In the genomic region with DNA sequence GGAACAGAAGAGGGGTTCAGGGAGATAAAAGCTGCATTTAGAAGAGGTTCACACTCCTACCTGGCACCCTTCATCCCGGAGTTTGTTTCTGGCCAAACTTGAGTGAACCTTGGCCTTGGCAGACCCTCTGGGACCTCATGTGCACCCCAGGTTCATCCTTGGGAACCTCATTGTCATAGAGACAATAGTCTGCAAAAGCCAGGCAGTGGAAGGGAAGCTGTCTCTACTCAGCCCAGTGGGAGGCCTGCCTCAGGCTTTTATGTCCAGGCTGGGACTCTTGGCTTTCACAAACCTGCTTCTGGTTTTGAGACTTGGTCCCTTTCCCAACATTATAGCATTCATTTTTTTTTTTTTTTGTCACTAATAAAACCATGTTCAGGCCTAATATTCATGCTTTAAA, we compare ENCODE assay signal across 20 mouse cellular contexts.
"Had no signal": no experiment of that assay in that cellular context is flagged by ENCODE, and none has a peak within 500 bp of the region (broad histone marks: within the 10 kb centered on the region; RNA-seq: fewer than 3 reads in every experiment).

No protein-coding gene starts in this region.

- H3K9me3 ChIP-seq: lung, embryonic 15.5 days; midbrain, embryonic 10.5 days; midbrain, embryonic 13.5 days; midbrain, embryonic 15.5 days; neural tube, embryonic 13.5 days; neural tube, embryonic 15.5 days had no signal

- ATAC-seq: liver, postnatal 0 days; lung, postnatal 0 days; midbrain, embryonic 13.5 days; midbrain, embryonic 15.5 days had no signal

- H3K4me3 ChIP-seq: lung, embryonic 15.5 days; midbrain, embryonic 10.5 days; midbrain, embryonic 13.5 days; midbrain, embryonic 15.5 days; myocyte; neural tube, embryonic 13.5 days; neural tube, embryonic 15.5 days had no signal

- DNase-seq: liver, postnatal 0 days; lung, adult 2 months; lung, postnatal 14 days; lung, postnatal 4 days; retina, postnatal 1 day; right cerebral cortex, adult 18-20 months; right cerebral cortex, postnatal 25 days; right cerebral cortex, postnatal 4 days; spleen, adult 18-20 months; thymus, adult 18-20 months; thymus, postnatal 14 days; thymus, postnatal 36 days had no signal

- H3K27ac ChIP-seq: lung, embryonic 15.5 days; midbrain, embryonic 10.5 days; midbrain, embryonic 13.5 days; midbrain, embryonic 15.5 days; neural tube, embryonic 13.5 days; neural tube, embryonic 15.5 days had no signal

- H3K36me3 ChIP-seq: lung, embryonic 15.5 days; midbrain, embryonic 10.5 days; midbrain, embryonic 13.5 days; midbrain, embryonic 15.5 days; neural tube, embryonic 13.5 days; neural tube, embryonic 15.5 days had no signal

- H3K9ac ChIP-seq: liver, postnatal 0 days; lung, embryonic 15.5 days; midbrain, embryonic 13.5 days; midbrain, embryonic 15.5 days; neural tube, embryonic 13.5 days; neural tube, embryonic 15.5 days had no signal

- H3K4me2 ChIP-seq: lung, embryonic 15.5 days; midbrain, embryonic 13.5 days; midbrain, embryonic 15.5 days; neural tube, embryonic 13.5 days; neural tube, embryonic 15.5 days had no signal

- H3K27me3 ChIP-seq: lung, embryonic 15.5 days; neural tube, embryonic 15.5 days had no signal
